Mouse (Mus musculus) MEL (cell line): ENCODE measurements around the gene March6.

Source experiments
- CTCF ChIP-seq, 3 experiments: IDR thresholded peaks in 2 of 3; conservative IDR thresholded peaks in 1 of 3; 2 replicates each; pipeline ENCODE4 v1.5.1; 2011 to 2012; ENCODE audit warnings: low read length in 3 of 3, low read depth in 2 of 3, mild to moderate bottlenecking in 2 of 3, improper control_type of control experiment in 1 of 3, inconsistent platforms in 1 of 3, mixed read lengths in 1 of 3, moderate library complexity in 1 of 3; ENCODE audit not compliant: control insufficient read depth in 1 of 3, insufficient read depth in 1 of 3, poor library complexity in 1 of 3, severe bottlenecking in 1 of 3
- JUND ChIP-seq: IDR thresholded peaks from 2 replicates; pipeline ENCODE4 v1.6.1; 2011; ENCODE audit warnings: low read depth, mild to moderate bottlenecking, improper control_type of control experiment, low read length
- MAX ChIP-seq: IDR thresholded peaks from 2 replicates; pipeline ENCODE4 v1.6.1; 2011; ENCODE audit warnings: low read length, improper control_type of control experiment
- MAZ ChIP-seq: IDR thresholded peaks from 2 replicates; pipeline ENCODE4 v1.6.1; 2012; ENCODE audit warnings: low read depth, mild to moderate bottlenecking, inconsistent platforms, low read length, improper control_type of control experiment
- MEF2A ChIP-seq: IDR thresholded peaks from 2 replicates; pipeline ENCODE4 v1.6.1; 2014; ENCODE audit warnings: low read depth, mild to moderate bottlenecking, inconsistent platforms, low read length, improper control_type of control experiment; ENCODE audit not compliant: poor library complexity, insufficient replicate concordance, severe bottlenecking; ENCODE audit errors: extremely low read depth
- NELFE ChIP-seq: IDR thresholded peaks from 2 replicates; pipeline ENCODE4 v1.6.1; 2011; ENCODE audit warnings: low read depth, low read length, improper control_type of control experiment
- POLR2A ChIP-seq, 2 experiments: IDR thresholded peaks; 2 replicates each; pipeline ENCODE4 v1.6.1; 2011 to 2012; ENCODE audit warnings: low read length in 2 of 2, mild to moderate bottlenecking in 2 of 2, control low read depth in 1 of 2, improper control_type of control experiment in 1 of 2, low read depth in 1 of 2, moderate library complexity in 1 of 2; ENCODE audit not compliant: control insufficient read depth in 1 of 2, insufficient read depth in 1 of 2, poor library complexity in 1 of 2
- RCOR1 ChIP-seq: IDR thresholded peaks from 2 replicates; pipeline ENCODE4 v1.6.1; 2012; ENCODE audit warnings: low read depth, mild to moderate bottlenecking, inconsistent platforms, low read length, improper control_type of control experiment
- SIN3A ChIP-seq: IDR thresholded peaks from 2 replicates; pipeline ENCODE4 v1.6.1; 2012; ENCODE audit warnings: low read length, improper control_type of control experiment, inconsistent platforms
- ZC3H11A ChIP-seq: IDR thresholded peaks from 2 replicates; pipeline ENCODE4 v1.6.1; 2012; ENCODE audit warnings: low read depth, mild to moderate bottlenecking, inconsistent platforms, low read length, improper control_type of control experiment
- ZKSCAN1 ChIP-seq: IDR thresholded peaks from 2 replicates; pipeline ENCODE4 v1.6.1; 2012; ENCODE audit warnings: low read depth, mild to moderate bottlenecking, inconsistent platforms, low read length, improper control_type of control experiment, moderate library complexity
- ZMIZ1 ChIP-seq: IDR thresholded peaks from 2 replicates; pipeline ENCODE4 v1.6.1; 2012; ENCODE audit warnings: low read depth, mild to moderate bottlenecking, inconsistent platforms, low read length, improper control_type of control experiment, moderate library complexity
- ZNF384 ChIP-seq: IDR thresholded peaks from 2 replicates; pipeline ENCODE4 v1.6.1; 2012; ENCODE audit warnings: low read depth, mild to moderate bottlenecking, inconsistent platforms, low read length, improper control_type of control experiment

DNA sequence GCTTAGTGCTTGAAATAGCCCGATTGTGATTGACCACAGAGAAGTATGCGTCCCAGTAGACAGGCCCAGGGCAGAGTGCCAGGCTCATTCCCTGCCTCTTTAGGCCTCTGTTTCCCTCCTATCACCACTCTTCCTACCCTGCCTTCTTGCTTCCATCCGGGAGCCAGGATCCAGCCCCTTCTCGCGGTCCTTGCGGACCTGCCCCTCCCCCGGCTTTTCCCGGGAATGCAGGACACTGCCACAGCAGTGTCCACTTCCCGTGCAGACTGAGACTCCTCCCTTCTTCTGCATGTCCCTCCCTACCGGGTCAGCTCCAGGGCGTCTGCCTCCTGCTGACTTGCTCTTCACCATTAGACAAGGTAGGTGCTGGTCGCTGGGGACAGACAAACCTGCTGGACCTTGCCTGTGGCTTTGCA is 37.7 kb upstream of the March6 start:
- TF ChIP-seq CTCF (IDR thresholded peaks at IDR 0.05 in 2 of 3, conservative IDR thresholded peaks at IDR 0.05 in 1 of 3; ENCODE audit: control insufficient read depth in 1 of 3, insufficient read depth in 1 of 3, low read depth in 2 of 3, low read length in 3 of 3, poor library complexity in 1 of 3, severe bottlenecking in 1 of 3) (no peak), ZNF384 (no peak), MEF2A (no peak), ZMIZ1 (no peak), MAZ (no peak), POLR2A (IDR thresholded peaks at IDR 0.05; ENCODE audit: control insufficient read depth in 1 of 2, insufficient read depth in 1 of 2, low read depth in 1 of 2, low read length in 2 of 2, poor library complexity in 1 of 2) (no peak), ZC3H11A (no peak), ZKSCAN1 (no peak), MAX (no peak), SIN3A (no peak), RCOR1 (no peak), NELFE (no peak), JUND (no peak)
